Mouse (Mus musculus) forebrain, embryonic 16.5 days (tissue): ENCODE measurements around the gene Gm20388. TPM values are rescaled to one million over a fixed set of nuclear protein-coding genes. Genes with fewer than 3 reads are reported as not detected.

Source experiments
- ATAC-seq: fragments of 200-750 bp; cut with Nextera tagmentation; 2 replicates; pipeline ENCODE4 v1.8.0; 2017; ENCODE audit warnings: mild to moderate bottlenecking, moderate library complexity
- H3K27ac ChIP-seq: fragments of 300-500 bp; sonication (generic); 2 replicates; pipeline ENCODE4 v1.5.1; 2014; ENCODE audit warnings: low read length, control low read depth
- H3K27me3 ChIP-seq: fragments of 300-500 bp; sonication (generic); replicated peaks from 2 replicates; pipeline ENCODE4 v1.6.1; 2014; ENCODE audit warnings: low read length; ENCODE audit not compliant: control insufficient read depth, insufficient read depth
- H3K36me3 ChIP-seq: fragments of 300-500 bp; sonication (generic); 2 replicates; pipeline ENCODE4 v1.6.1; 2014; ENCODE audit not compliant: control insufficient read depth, insufficient read depth
- H3K4me1 ChIP-seq: fragments of 300-500 bp; sonication (generic); replicated peaks from 2 replicates; pipeline ENCODE4 v1.6.1; 2014; ENCODE audit warnings: low read length; ENCODE audit not compliant: control insufficient read depth, insufficient read depth
- H3K4me2 ChIP-seq: fragments of 300-500 bp; sonication (generic); 2 replicates; pipeline ENCODE4 v1.6.1; 2014; ENCODE audit warnings: mild to moderate bottlenecking, low read length, control low read depth
- H3K4me3 ChIP-seq: fragments of 300-500 bp; sonication (generic); replicated peaks from 2 replicates; pipeline ENCODE4 v1.5.1; 2014; ENCODE audit warnings: mild to moderate bottlenecking, low read length, control low read depth
- H3K9ac ChIP-seq: fragments of 300-500 bp; sonication (generic); replicated peaks from 2 replicates; pipeline ENCODE4 v1.6.1; 2014; ENCODE audit warnings: low read depth, low read length, control low read depth
- H3K9me3 ChIP-seq: fragments of 300-500 bp; sonication (generic); 2 replicates; pipeline ENCODE4 v1.6.1; 2016; ENCODE audit warnings: low read length; ENCODE audit not compliant: control insufficient read depth
- WGBS: fragments of 180-500 bp; shearing (Covaris S2); extraction: QIAGEN DNeasy Blood & Tissue Kit; methylation state at CpG from one replicate; pipeline ENCODE4 v1.1.7; 2014; 5-methylcytosine and 5-hydroxymethylcytosine counted together
- polyA plus RNA-seq: library from polyadenylated mRNA; unstranded; fragments of >200 nt; fragmentation: Nextera tagmentation; extraction: Ambion mirVana; gene quantifications from 2 replicates; pipeline ENCODE4 v1.2.1, GENCODE M21; 2015

Gene Gm20388
- polyA plus RNA-seq, 1 experiment from 2014 or later = 4.7 TPM

- H3K27ac ChIP-seq = no peak overlapping the region
- no peaks in the 10 kb centered on the region for H3K27me3 ChIP-seq
- 65% methylated on average over 12 of the region's 12 CpGs for WGBS
- H3K4me1 ChIP-seq = peaks cover 41% of the 10 kb centered on the region
- no peak for ATAC-seq
- H3K9ac ChIP-seq = no peak overlapping the region
- no peaks in the 10 kb centered on the region for H3K9me3 ChIP-seq
- no peak overlapping the region for H3K4me3 ChIP-seq
- H3K4me2 ChIP-seq = no peak overlapping the region
- H3K36me3 ChIP-seq = no peaks in the 10 kb centered on the region
These were observed 4349.7 kb downstream of the Gm20388 start for GRCm38 (mm10) chr8:124260371-124260770.

GRCm38 (mm10) chr8:124263058-124263457 lies 4352.4 kb downstream of the Gm20388 start:
- Histone ChIP-seq H3K9ac (no peak overlapping the region), H3K27ac (no peak overlapping the region), H3K4me1 (peaks cover 20% of the 10 kb centered on the region), H3K36me3 (no peaks in the 10 kb centered on the region), H3K4me3 (no peak overlapping the region), H3K4me2 (no peak overlapping the region), H3K27me3 (no peaks in the 10 kb centered on the region), H3K9me3 (no peaks in the 10 kb centered on the region)
- no peak for ATAC-seq
- WGBS = 32% methylated on average over 9 of the region's 9 CpGs

- ATAC-seq = no peak
- H3K4me2 ChIP-seq = no peak overlapping the region
- H3K36me3 ChIP-seq = no peaks in the 10 kb centered on the region
- WGBS = 75% methylated on average over 8 of the region's 8 CpGs
- no peak overlapping the region for H3K9ac ChIP-seq
- peaks cover 19% of the 10 kb centered on the region for H3K4me1 ChIP-seq
- no peak overlapping the region for H3K4me3 ChIP-seq
- H3K27me3 ChIP-seq = no peaks in the 10 kb centered on the region
- no peaks in the 10 kb centered on the region for H3K9me3 ChIP-seq
- no peak overlapping the region for H3K27ac ChIP-seq
These were observed 4353.4 kb downstream of the Gm20388 start for GRCm38 (mm10) chr8:124264032-124264431.

- Histone ChIP-seq H3K36me3 (no peaks in the 10 kb centered on the region), H3K27ac (no peak overlapping the region), H3K4me2 (no peak overlapping the region), H3K27me3 (no peaks in the 10 kb centered on the region), H3K9ac (no peak overlapping the region), H3K4me3 (no peak overlapping the region), H3K4me1 (peaks cover 19% of the 10 kb centered on the region), H3K9me3 (no peaks in the 10 kb centered on the region)
- no peak for ATAC-seq
- WGBS = 87% methylated on average over 12 of the region's 12 CpGs
These were observed 4354.0 kb downstream of the Gm20388 start for GRCm38 (mm10) chr8:124264671-124265070.

- Histone ChIP-seq H3K4me2 (no peak overlapping the region), H3K9ac (no peak overlapping the region), H3K4me1 (peaks cover 19% of the 10 kb centered on the region), H3K27me3 (no peaks in the 10 kb centered on the region), H3K27ac (no peak overlapping the region), H3K4me3 (no peak overlapping the region), H3K9me3 (no peaks in the 10 kb centered on the region), H3K36me3 (no peaks in the 10 kb centered on the region)
- whole genome bisulfite sequencing = 90% methylated on average over 2 of the region's 2 CpGs
- no peak for ATAC-seq
These were observed 4354.5 kb downstream of the Gm20388 start for GRCm38 (mm10) chr8:124265130-124265529.

- Histone ChIP-seq H3K36me3 (no peaks in the 10 kb centered on the region), H3K27ac (no peak overlapping the region), H3K4me2 (no peak overlapping the region), H3K4me1 (peaks cover 22% of the 10 kb centered on the region), H3K27me3 (no peaks in the 10 kb centered on the region), H3K9ac (no peak overlapping the region), H3K9me3 (no peaks in the 10 kb centered on the region), H3K4me3 (no peak overlapping the region)
- 91% methylated on average over 8 of the region's 8 CpGs for WGBS
- no peak for ATAC-seq
These were observed 4355.2 kb downstream of the Gm20388 start for GRCm38 (mm10) chr8:124265798-124266197.

GRCm38 (mm10) chr8:124267206-124267605 lies 4356.6 kb downstream of the Gm20388 start:
- no peaks in the 10 kb centered on the region for H3K27me3 ChIP-seq
- 91% methylated on average over 4 of the region's 4 CpGs for WGBS
- H3K27ac ChIP-seq = no peak overlapping the region
- no peak overlapping the region for H3K4me3 ChIP-seq
- H3K4me1 ChIP-seq = peaks cover 19% of the 10 kb centered on the region
- no peaks in the 10 kb centered on the region for H3K36me3 ChIP-seq
- no peaks in the 10 kb centered on the region for H3K9me3 ChIP-seq
- no peak overlapping the region for H3K4me2 ChIP-seq
- no peak for ATAC-seq
- H3K9ac ChIP-seq = no peak overlapping the region

GRCm38 (mm10) chr8:124270504-124270903 lies 4359.9 kb downstream of the Gm20388 start:
- no peak for ATAC-seq
- Histone ChIP-seq H3K27me3 (no peaks in the 10 kb centered on the region), H3K27ac (no peak overlapping the region), H3K36me3 (no peaks in the 10 kb centered on the region), H3K9ac (no peak overlapping the region), H3K9me3 (no peaks in the 10 kb centered on the region), H3K4me1 (peaks cover 20% of the 10 kb centered on the region), H3K4me3 (no peak overlapping the region), H3K4me2 (no peak overlapping the region)
- WGBS = 89% methylated on average over 6 of the region's 6 CpGs

GRCm38 (mm10) chr8:124270904-124271303 lies 4360.3 kb downstream of the Gm20388 start:
- 92% methylated on average over 11 of the region's 11 CpGs for WGBS
- peaks cover 21% of the 10 kb centered on the region for H3K4me1 ChIP-seq
- H3K27me3 ChIP-seq = no peaks in the 10 kb centered on the region
- H3K27ac ChIP-seq = no peak overlapping the region
- H3K36me3 ChIP-seq = no peaks in the 10 kb centered on the region; the same call in 1 of the 2 replicates
- ATAC-seq = no peak
- no peak overlapping the region for H3K4me3 ChIP-seq
- H3K4me2 ChIP-seq = no peak overlapping the region
- no peak overlapping the region for H3K9ac ChIP-seq
- no peaks in the 10 kb centered on the region for H3K9me3 ChIP-seq

GRCm38 (mm10) chr8:124271518-124271917 lies 4360.9 kb downstream of the Gm20388 start:
- peaks cover 21% of the 10 kb centered on the region for H3K4me1 ChIP-seq
- no peak overlapping the region for H3K27ac ChIP-seq
- no peak overlapping the region for H3K4me2 ChIP-seq
- H3K4me3 ChIP-seq = no peak overlapping the region
- no peaks in the 10 kb centered on the region for H3K27me3 ChIP-seq
- H3K9me3 ChIP-seq = no peaks in the 10 kb centered on the region
- no peak overlapping the region for H3K9ac ChIP-seq
- no peak for ATAC-seq
- WGBS = 93% methylated on average over 12 of the region's 12 CpGs
- no peaks in the 10 kb centered on the region; the same call in 1 of the 2 replicates for H3K36me3 ChIP-seq
